Mouse (Mus musculus): ENCODE results near the gene Wdr74. TPM values are rescaled to one million over a fixed set of nuclear protein-coding genes. Genes with fewer than 3 reads are reported as not detected.
"Not testable (repeated sequence)": the region's sequence is repeated elsewhere in the genome, so short reads cannot be mapped to it uniquely, and the experiment has no call there.

Gene Wdr74
- total RNA-seq, 2 experiments from 2014 or later: 52.3 to 71.2 TPM

DNA sequence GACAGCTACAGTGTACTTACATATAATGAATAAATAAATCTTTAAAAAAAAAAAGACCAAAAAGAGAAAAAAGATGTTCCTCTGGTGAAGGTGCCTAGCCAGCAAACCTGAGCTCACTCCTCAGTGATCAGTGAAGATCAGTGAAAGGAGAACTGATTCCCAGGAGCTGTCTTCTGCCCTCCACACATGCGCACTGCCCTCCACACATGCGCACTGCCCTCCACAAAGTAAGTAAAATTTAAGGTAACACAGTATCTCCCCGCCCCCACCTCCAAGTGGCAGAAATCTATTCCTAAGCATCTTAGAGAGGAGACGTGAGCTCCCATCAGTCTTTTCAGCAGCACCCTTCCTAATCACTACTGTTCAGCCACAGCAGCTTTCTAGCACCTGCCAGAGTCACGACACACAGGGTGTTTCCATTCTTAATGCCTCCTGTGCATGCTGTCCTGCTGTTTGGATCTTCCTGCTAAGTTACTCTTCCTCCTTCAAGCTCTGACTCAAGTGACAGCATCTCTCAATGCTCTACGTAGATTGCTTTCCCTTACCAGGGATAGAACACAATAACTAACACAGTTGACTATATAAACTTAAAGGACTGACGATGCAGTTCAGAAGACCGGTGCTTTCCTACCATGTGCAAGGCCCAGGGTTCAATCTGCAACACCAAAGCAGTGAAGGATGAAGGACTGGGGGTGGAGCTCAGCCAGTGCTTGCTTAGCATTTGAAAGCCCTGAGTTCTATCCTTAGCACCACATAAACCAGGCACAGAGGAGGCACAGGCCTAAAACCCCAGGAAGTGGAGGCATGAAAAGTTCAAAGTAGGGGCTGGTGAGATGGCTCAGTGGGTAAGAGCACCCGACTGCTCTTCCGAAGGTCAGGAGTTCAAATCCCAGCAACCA lies 19.5 kb upstream of the Wdr74 start:
- no peak for DNase-seq

DNA sequence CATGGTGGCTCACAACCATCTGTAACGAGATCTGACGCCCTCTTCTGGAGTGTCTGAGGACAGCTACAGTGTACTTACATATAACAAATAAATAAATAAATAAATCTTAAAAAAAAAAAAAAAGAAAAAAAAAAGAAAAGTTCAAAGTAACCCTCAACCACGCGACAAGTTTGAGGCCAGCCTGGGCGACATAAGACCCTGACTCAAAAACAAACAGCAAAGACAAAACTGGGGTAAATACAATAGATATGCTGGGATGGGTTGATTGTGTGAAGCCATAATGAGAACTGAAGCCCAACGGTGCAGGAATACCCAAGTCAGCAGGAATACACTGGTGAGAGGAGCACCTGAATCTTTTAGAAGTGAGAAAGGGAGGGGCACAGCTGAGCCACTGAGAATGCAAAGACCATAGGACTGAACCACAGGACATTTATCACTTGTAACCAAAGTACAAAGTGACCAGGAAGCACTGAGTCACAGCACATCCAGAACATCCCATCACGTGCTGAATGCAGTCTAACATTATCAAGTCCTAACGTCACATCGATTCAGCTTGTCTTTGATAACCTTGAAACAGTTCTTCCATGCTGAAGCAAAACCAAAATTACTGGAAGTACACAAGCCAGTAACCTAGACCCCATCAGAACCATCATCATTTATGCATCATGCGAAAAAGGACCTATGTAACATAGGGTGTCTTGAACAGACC lies 18.7 kb upstream of the Wdr74 start:
- no peak for DNase-seq

DNA sequence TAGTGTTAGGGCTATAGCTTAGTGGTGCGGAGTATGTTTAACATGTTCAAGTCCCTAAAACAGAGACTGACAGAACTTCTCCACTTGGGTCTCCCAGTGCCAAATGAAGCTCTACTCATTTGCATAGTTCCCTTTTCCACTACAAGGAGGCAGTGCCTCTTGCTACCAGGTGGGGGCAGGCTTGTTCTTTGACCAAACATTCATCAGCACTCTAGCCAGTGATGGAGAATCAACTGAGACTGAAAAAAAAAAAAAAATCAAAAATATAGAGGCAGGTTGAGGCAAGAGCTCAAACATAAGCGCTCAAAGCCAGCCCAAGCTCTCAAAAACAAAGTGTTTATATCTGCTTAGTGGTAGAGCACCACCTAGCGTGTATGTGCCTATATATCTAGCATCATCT lies 17.3 kb upstream of the Wdr74 start:
- DNase-seq: peak; percentile 58 to 80

DNA sequence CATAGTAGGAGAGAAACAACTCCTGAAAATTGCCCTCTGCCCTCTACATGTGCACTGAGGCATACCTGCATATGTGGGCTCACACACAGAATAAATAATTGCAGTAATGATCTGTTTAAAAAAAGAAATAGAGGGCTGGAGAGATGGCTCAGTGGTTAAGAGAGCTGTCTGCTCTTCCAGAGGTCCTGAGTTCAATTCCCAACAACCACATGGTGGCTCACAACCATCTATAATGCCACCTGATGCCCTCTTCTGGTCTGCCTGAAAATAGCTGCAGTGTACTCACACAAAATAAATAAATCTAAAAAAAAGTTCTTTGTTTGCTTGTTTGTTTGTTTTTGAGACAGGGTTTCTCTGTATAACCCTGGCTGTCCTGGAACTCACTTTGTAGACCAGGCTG lies 16.6 kb upstream of the Wdr74 start:
- DNase-seq: not testable (repeated sequence)

DNA sequence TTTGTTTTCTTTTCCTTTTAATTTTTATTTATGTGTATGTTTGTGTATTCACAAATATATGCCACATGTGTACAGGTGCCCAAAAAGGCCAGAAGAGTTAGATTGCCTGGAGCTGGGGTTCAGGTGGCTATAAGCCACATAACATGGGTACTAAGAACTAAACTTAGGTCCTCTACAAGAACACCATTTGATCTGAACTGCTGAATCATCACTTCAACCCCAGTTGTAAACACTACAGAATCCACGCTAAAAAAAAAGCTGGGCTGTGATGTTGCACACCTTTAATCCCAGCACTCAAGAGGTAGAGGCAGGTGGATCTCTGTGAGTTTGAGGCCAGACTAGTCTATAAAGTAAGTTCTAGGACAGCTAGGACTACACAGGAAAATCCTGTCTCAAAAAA lies 14.2 kb upstream of the Wdr74 start:
- DNase-seq: no peak

DNA sequence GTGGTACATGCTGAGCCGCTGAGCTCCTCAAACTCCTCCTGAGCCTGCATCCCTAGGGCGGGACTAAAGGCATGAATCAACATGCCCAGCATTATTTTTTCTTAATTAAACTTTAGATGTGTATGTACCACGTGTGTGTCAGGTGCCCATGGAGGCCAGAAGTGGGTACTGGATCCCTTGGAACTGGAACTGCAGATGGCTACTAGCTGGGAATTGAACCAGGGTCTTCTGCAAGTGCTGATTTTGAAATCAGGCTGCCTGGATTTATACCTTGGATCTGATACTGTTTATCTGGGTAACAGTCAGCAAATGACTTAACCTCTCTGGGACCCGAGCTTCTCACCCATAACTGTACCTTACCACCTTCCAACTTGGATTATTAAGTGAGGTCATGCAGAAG lies 13.6 kb upstream of the Wdr74 start:
- DNase-seq: no peak

DNA sequence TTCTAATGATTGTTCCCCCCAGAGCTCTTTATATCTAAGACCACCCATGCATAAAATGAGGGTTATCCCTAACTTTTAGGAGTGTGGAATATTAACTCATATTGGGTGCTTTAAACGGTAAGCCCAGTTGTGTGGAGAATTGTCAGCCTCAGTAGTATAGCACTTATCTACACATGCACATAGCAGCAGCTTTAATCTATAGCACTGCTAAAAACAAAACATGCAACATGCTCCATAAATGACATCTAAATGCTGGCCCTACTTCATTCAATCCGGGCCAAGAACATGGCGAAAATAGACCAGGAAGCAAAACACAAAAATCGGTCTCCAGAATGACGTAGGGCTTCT lies 13.1 kb upstream of the Wdr74 start:
- DNase-seq: no peak

DNA sequence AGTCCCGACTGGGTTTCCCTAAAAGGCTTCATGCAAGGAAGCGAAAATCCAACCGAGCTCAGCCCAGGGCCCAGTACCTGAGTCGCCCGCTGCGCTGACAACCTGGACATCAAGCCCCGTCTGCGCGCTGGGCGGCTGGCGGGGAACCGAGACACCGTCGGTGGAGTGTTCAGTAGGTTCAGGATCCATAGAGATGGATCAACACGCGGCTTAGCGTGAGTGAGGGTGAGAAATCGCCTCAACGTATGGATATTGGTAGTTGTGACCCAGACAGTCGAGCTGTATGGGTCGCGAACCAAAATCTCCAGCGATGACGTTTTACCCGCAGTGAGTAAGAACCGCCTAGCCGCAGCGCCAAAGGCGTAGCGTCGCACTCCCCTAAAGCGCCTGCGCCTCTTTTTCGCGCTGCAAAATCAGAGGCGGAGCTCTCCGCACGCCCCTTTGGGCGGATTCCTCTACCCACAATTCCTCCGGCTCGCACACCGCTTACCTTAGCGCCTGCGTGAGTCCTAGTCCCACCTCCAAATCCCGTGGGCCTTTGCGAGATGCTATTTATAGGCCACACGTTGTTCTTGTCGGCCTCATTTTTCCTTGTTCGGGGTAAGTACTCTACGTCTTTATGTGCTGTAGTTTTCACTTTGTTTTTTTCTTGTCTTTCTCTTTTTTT lies 12.6 kb upstream of the Wdr74 start, which contains the start of gene Slc3a2:
Gene Slc3a2, minus strand, starts transcription at position 463 of the 667 bp plus-strand sequence.
- peak; percentile 95 to 96 for DNase-seq

DNA sequence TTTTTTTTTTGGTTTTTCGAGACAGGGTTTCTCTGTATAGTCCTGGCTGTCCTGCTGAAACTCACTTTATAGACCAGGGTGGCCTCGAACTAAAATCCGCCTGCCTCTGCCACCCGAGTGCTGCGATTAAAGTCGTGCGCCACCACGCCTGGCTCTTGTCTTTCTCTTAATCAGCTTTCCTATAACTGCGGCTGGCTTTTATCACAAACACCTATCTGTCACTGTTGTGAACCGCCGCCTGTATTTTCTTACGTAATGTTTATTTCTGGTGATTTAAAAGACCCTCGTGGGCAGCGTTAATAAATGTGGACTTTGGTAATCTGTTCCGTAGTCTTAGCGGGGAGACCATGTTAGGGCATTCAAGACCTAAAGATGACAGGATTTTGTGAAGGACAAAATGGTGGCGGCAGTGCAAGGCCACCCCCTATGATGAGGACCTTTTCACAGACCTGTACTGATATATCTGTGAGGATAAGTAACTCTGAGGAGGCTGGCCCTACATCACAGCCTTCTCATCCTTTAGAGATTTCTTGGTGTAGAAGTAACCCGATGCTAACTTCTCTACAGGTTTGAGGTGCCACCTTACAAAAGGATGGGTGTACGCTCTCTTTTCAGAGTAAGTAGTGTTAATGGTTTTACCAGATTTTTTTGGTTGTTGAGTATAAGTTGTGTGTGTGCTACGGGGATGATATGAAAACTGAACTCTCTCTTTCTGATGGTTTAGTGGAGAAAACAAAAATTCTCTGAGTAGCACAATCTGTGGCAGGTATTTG lies 11.9 kb upstream of the Wdr74 start:
- no peak for DNase-seq

DNA sequence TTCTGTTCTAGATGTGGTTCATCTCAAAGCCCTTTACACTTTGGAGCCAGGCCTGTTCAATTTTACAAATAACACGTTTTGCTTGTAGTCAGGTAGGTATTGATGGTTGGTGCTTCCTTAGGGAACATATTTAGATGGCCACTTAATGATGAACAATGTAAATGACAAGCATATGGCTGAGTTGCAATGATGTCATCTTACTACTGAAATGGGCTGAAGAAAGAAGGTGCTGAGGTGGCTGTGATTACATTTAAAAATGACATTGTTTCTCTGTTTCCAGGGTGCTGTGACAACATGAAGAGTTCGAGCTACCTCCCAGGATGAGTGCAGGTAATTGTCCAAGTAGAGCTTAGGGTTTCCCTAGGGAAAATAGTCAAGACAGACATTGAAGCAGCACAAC lies 11.2 kb upstream of the Wdr74 start:
- no peak for DNase-seq

DNA sequence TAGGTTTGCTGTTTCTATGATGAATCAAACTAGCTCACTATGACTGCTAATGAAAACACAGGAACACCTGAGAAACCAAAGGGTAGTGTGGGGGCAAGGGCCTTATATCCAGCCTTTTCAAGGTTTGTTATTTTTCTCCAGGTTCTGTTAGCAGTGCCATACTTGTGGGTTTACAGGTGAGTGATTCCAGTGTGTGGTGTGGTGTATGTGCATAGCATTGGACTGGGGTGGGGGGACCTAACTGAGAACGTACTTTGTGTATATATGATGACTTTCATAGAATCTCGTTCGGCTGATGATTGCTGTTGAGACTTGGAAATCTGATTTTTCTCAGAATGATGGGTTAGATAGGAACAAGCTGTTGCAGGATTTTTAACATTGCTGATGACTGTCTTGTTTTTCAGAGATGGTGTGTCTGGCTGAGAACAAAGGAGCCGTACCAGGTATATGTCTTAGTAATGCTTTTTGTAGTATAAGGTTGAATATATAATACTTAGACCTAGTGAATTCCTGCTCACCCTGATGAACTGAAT lies 10.5 kb upstream of the Wdr74 start:
- no peak for DNase-seq

DNA sequence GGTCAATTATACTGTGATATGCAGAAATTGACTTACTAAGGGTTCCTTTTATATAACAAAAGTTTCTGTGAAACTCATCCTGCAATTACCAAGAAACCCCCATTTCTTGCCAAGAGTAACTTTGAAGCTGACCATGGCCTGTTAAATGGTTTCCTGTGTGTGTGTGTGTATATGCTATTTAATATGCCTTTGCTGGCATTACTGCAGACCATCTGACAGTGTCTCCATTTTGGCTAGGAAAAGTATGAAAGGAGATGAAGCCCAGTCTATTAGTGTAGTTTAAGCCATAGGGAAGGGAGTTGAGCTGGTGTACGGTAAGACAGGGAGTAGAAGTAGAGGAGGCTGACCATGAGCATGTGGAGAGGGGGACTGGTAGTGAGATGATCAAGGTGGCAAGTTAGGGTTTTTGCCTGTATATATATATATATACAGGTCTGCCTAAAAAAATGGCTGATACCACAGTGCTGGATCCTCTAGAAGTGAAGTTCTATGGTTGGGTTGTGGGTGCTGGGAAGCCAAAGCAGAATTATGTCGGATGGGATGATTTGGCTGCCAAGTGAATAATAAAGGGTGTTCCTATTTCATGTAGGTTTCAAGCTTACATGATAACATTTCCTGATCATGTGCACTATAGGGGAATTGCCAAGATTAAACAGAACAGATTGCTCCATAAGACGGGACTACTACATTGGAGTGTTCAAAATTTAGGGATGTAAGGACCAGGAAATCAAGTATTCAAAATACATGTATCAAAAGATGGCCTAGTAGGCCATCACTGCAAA lies 8.8 kb upstream of the Wdr74 start:
- no peak for DNase-seq

DNA sequence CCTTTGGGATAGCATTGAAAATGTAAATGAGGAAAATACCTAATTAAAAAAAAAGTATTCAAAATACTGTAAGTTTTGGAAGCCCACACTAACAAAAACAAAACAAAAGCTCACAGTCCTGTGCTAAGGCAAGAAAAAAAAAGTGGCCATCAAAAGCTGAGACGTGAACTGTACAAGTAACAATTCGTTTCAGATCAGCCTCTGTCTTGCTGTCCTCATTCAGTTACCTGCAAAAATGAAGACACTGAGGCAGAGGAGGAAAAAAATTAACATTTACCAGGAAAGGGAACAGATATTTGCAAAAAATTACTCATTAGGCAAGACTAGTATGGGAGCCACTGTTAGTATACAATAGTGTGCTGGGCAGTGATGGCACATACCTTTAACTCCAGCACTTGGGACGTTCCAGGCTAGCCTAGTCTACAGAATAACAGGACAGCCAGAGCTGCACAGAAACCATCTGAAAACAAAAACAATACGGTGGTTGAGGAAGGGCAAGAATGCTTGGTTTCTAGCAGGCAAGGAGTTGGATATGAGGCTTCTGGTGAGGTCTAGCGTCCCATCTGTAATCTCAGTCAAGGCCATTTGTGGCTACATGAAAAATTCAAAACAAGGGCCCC lies 8.0 kb upstream of the Wdr74 start:
- DNase-seq: no peak

DNA sequence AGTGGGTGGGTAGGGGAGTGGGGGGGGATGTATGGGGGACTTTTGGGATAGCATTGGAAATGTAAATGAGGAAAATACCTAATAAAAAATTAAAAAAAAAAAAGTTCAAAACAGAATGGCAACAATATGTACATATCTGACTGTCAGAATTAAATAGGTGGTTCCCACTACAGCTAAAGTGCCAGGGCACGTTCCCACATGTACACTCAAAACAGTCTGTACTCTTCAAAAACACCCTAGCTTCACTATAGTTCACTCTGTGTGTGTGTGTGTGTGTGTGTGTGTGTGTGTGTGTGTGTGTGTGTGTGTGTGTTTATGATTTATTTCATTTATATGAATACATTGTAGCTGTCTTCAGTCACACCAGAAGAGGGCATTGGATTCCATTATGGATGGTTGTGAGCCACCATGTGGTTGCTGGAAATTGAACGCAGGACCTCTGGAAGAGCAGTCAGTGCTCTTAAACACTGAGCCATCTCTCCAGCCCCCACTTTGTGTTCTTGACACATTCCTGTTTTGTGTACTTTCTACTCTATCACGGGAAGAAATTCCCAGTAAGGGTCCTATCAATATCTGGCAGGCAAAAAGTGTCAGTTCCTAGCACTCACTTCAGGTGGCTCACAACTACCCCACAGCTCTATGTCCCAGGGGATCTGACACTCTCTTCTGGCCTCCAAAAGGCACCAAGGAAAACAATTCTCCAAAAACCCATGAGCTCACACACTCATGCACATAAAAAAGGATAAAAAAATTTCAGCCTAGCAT lies 7.1 kb upstream of the Wdr74 start:
- DNase-seq: not testable (repeated sequence)

DNA sequence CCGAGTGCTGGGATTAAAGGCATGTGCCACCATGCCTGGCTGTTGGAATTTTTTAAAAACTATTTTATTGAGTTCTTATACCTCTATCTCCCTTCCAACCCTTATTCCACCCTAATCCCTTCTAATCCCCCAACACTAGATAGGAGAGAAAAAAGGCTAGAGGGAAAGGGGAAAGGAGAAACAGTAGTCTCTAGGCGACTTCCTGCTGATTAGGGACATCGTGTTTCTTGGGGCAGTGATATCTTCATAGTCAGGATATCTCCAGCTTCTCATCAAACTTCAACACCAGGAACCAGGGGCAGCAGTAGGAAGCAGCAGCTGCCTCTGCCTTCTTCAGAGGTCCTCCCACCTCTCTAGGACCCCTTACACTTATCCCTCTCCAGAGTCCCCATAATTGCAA lies 1.3 kb upstream of the Wdr74 start:
- no peak for DNase-seq

DNA sequence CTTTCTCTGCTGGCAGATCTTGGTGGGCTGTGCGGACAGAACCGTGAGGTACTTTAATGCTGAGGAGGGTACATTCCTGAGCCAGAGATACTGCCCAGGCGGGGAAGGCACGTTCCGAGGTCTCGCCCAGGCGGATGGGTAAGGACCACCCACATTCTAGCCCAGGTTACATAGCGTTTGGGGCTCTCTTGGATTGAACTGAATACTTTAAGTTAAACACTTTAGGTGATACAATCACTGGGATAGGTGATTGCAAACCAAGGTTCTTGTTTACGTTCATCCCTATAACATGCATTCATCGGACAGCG lies 487 bp downstream of the Wdr74 start:
- DNase-seq: no peak

DNA sequence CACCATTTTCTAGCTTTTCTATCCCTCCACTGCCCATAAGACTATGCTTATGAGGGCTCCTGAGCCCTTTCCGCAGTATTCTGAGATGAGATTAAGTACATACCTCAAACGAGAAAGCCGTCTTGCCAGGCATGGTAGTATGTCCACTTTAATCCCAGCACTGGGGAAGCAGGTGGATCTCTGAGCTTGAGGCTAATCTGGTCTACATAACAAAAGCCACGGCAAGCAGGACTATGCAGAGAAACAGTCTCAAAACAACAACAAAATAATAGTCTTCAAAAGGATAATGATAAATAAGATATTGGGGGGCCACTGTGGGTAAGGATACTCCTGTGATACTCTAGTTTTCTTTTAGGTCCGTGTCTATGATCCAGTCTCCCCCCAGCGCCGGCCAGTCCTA lies 3.3 kb downstream of the Wdr74 start:
- no peak for DNase-seq

DNA sequence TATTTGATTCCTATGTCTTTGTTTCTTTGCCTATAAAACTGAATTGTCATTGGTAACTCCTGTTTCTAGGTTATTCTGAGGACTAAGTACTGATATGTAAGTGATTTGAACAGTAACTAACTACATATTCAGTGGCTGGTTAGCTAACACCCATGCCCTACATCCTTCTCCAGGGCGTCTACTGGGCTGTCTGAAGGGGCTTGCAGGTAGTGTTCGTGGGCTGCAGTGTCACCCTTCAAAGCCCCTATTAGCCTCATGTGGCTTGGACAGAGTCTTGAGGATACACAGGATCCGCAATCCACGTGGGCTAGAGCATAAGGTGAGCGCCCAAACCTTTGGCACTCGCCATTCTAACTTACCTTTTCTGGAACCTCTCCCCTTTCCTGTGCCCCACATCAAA lies 4.0 kb downstream of the Wdr74 start:
- DNase-seq: no peak

DNA sequence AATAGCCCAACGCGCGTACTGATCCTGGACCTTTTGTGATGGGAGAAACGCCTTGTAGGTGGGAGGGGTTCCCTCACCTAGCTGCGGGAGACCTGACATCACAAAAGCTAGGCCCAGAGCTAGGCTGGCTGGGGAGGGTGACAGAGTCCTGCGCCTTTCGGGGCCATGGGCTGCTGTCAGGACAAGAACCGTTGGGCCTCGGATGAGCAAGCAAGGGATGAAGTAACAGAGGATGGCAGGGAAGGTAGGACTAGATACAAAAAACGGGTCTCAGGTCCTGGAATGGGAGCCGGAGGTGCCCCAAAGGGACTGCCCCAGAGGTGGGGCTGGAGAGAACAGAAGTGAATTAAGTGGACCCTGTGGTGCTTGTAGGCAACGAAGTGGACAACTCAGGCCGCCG lies 5.0 kb downstream of the Wdr74 start, which contains the start of gene 1700092M07Rik:
Gene 1700092M07Rik, plus strand, starts transcription at position 116 of the 400 bp plus-strand sequence.
- DNase-seq: no peak

Measured in adrenal gland, postnatal 36 days (tissue).